Comparison of ENCODE assay signal across 8 mouse cellular contexts in genomic region chr1:195132070-195132469, GRCm38 (mm10). TPM values are rescaled to one million over a fixed set of nuclear protein-coding genes. Genes with fewer than 3 reads are reported as not detected.
DNase-seq lines count a peak whose midpoint lies in the region; ATAC-seq and TF ChIP-seq lines count a peak whose summit lies in the region.

No protein-coding gene starts in this region.

- peak overlapping the region; percentile 61 for H3K4me2 ChIP-seq in kidney, embryonic 15.5 days
- peak overlapping the region; percentile 56 for H3K4me2 ChIP-seq in forebrain, embryonic 12.5 days
- H3K4me2 ChIP-seq in kidney, postnatal 0 days (ENCODE audit: low read length) = peak overlapping the region; percentile 68
- H3K4me2 ChIP-seq in midbrain, embryonic 14.5 days (ENCODE audit: low read length) = peak overlapping the region; percentile 63

- peaks cover 8% of the 10 kb centered on the region for H3K4me1 ChIP-seq in kidney, embryonic 15.5 days
- peaks cover 5% of the 10 kb centered on the region for H3K4me1 ChIP-seq in forebrain, embryonic 12.5 days
- peaks cover 3% of the 10 kb centered on the region for H3K4me1 ChIP-seq in kidney, postnatal 0 days (replicated peaks; ENCODE audit: insufficient read depth, low read length)
- H3K4me1 ChIP-seq in midbrain, embryonic 14.5 days (ENCODE audit: control insufficient read depth, insufficient read depth, low read length) = 0 out of 2 replicates have a peak, but pooled peaks cover 7% of the 10 kb centered on the region

- DNase-seq in kidney, postnatal 25 days = no peak
- peak; percentile 61 for DNase-seq in kidney, postnatal 0 days (ENCODE audit: low spot score)
- peak; percentile 11 for DNase-seq in midbrain, embryonic 14.5 days
- DNase-seq in frontal cortex, postnatal 36 days (ENCODE audit: low spot score in 2 of 2) = no peak
- no peak for DNase-seq in frontal cortex, postnatal 14 days (ENCODE audit: low spot score in 2 of 2)
- DNase-seq in testis, postnatal 14 days (ENCODE audit: low spot score) = no peak

- no peaks in the 10 kb centered on the region for H3K27me3 ChIP-seq in kidney, embryonic 15.5 days
- no peaks in the 10 kb centered on the region for H3K27me3 ChIP-seq in forebrain, embryonic 12.5 days
- H3K27me3 ChIP-seq in kidney, postnatal 0 days (ENCODE audit: insufficient read depth, low read length) = no peaks in the 10 kb centered on the region
- H3K27me3 ChIP-seq in midbrain, embryonic 14.5 days (ENCODE audit: control insufficient read depth, insufficient read depth, low read length) = no peaks in the 10 kb centered on the region

- peak overlapping the region; percentile 63 for H3K4me3 ChIP-seq in kidney, embryonic 15.5 days (replicated peaks)
- H3K4me3 ChIP-seq in forebrain, embryonic 12.5 days (replicated peaks) = no peak overlapping the region
- H3K4me3 ChIP-seq in kidney, postnatal 0 days (replicated peaks; ENCODE audit: low read depth, low read length) = 0 out of 2 replicates have a peak overlapping the region, but pooled peaks have one; percentile 56
- H3K4me3 ChIP-seq in midbrain, embryonic 14.5 days (replicated peaks; ENCODE audit: low read depth, low read length) = peak overlapping the region; percentile 65

- H3K27ac ChIP-seq in kidney, embryonic 15.5 days = peak overlapping the region; percentile 97; the same call in 1 of the 2 replicates
- H3K27ac ChIP-seq in forebrain, embryonic 12.5 days = no peak overlapping the region
- H3K27ac ChIP-seq in kidney, postnatal 0 days = peak overlapping the region; percentile 99
- no peak overlapping the region for H3K27ac ChIP-seq in midbrain, embryonic 14.5 days (replicated peaks; ENCODE audit: low read depth, low read length)

- H3K9me3 ChIP-seq in kidney, embryonic 15.5 days (replicated peaks) = no peaks in the 10 kb centered on the region
- no peaks in the 10 kb centered on the region for H3K9me3 ChIP-seq in forebrain, embryonic 12.5 days
- H3K9me3 ChIP-seq in kidney, postnatal 0 days (replicated peaks; ENCODE audit: low read length) = no peaks in the 10 kb centered on the region
- no peaks in the 10 kb centered on the region for H3K9me3 ChIP-seq in midbrain, embryonic 14.5 days (ENCODE audit: control insufficient read depth, low read length)

- no peak for ATAC-seq in kidney, embryonic 15.5 days (replicated peaks; ENCODE audit: low FRiP score)
- ATAC-seq in forebrain, embryonic 12.5 days (ENCODE audit: low FRiP score) = no peak
- no peak for ATAC-seq in kidney, postnatal 0 days (replicated peaks; ENCODE audit: low FRiP score, low read depth)
- no peak for ATAC-seq in midbrain, embryonic 14.5 days (ENCODE audit: low FRiP score, low TSS enrichment)

- 51% methylated on average over 3 of the region's 3 CpGs for WGBS in kidney, embryonic 15.5 days
- WGBS in forebrain, embryonic 12.5 days = 65% methylated on average over 3 of the region's 3 CpGs
- WGBS in kidney, postnatal 0 days = 43% methylated on average over 3 of the region's 3 CpGs
- 64% methylated on average over 3 of the region's 3 CpGs for WGBS in midbrain, embryonic 14.5 days

- H3K36me3 ChIP-seq in kidney, embryonic 15.5 days = peaks cover 13% of the 10 kb centered on the region
- H3K36me3 ChIP-seq in forebrain, embryonic 12.5 days (replicated peaks) = peaks cover 3% of the 10 kb centered on the region; the same call in 1 of the 2 replicates
- 0 out of 2 replicates have a peak, but pooled peaks cover 4% of the 10 kb centered on the region for H3K36me3 ChIP-seq in kidney, postnatal 0 days (ENCODE audit: insufficient read depth, low read length)
- H3K36me3 ChIP-seq in midbrain, embryonic 14.5 days (ENCODE audit: control insufficient read depth, insufficient read depth, low read length) = no peaks in the 10 kb centered on the region

- no peak for TF ChIP-seq CTCF in kidney, postnatal 0 days (IDR thresholded peaks at IDR 0.05; ENCODE audit: low read depth)

- no peak overlapping the region for H3K9ac ChIP-seq in kidney, embryonic 15.5 days
- H3K9ac ChIP-seq in forebrain, embryonic 12.5 days = no peak overlapping the region
- H3K9ac ChIP-seq in kidney, postnatal 0 days (ENCODE audit: low read depth, low read length) = no peak overlapping the region
- peak overlapping the region; percentile 75; the same call in 1 of the 2 replicates for H3K9ac ChIP-seq in midbrain, embryonic 14.5 days (replicated peaks; ENCODE audit: low read length)

RNA-seq across cellular contexts. Expression of gene Cr1l, which starts 0.7 kb away (rescaled TPM):
- 71.7 and 78.9 TPM in 2 replicates for polyA plus RNA-seq in kidney, embryonic 15.5 days (2015; fragmentation: Nextera tagmentation; extraction: Ambion mirVana)
- polyA plus RNA-seq in forebrain, embryonic 12.5 days (2016; fragmentation: Nextera tagmentation; extraction: Ambion mirVana) = 35.6 and 40.5 TPM in 2 replicates
- 85.8 and 87.4 TPM in 2 replicates for polyA plus RNA-seq in kidney, postnatal 0 days (2015; fragmentation: Nextera tagmentation; extraction: Ambion mirVana)
- polyA plus RNA-seq in midbrain, embryonic 14.5 days (2014; fragmentation: Nextera tagmentation; extraction: Ambion mirVana) = 32.1 and 35.9 TPM in 2 replicates

RNA-seq across cellular contexts. Expression of gene Cd46, which starts 40.0 kb away (rescaled TPM):
- polyA plus RNA-seq in kidney, embryonic 15.5 days (2015; fragmentation: Nextera tagmentation; extraction: Ambion mirVana) = 0.76 and 1.1 TPM in 2 replicates
- 0.96 and 1.4 TPM in 2 replicates for polyA plus RNA-seq in forebrain, embryonic 12.5 days (2016; fragmentation: Nextera tagmentation; extraction: Ambion mirVana)
- polyA plus RNA-seq in kidney, postnatal 0 days (2015; fragmentation: Nextera tagmentation; extraction: Ambion mirVana) = 1.2 and 1.5 TPM in 2 replicates
- polyA plus RNA-seq in midbrain, embryonic 14.5 days (2014; fragmentation: Nextera tagmentation; extraction: Ambion mirVana) = 1.7 and 1.8 TPM in 2 replicates

RNA-seq across cellular contexts. Expression of gene Cr2, which starts 44.4 kb away (rescaled TPM):
- polyA plus RNA-seq in kidney, embryonic 15.5 days (2015; fragmentation: Nextera tagmentation; extraction: Ambion mirVana) = 1.6 and 2.3 TPM in 2 replicates
- polyA plus RNA-seq in forebrain, embryonic 12.5 days (2016; fragmentation: Nextera tagmentation; extraction: Ambion mirVana) = 0.42 and 0.67 TPM in 2 replicates
- polyA plus RNA-seq in kidney, postnatal 0 days (2015; fragmentation: Nextera tagmentation; extraction: Ambion mirVana) = 1.7 and 2.4 TPM in 2 replicates
- 0.31 and 0.64 TPM in 2 replicates for polyA plus RNA-seq in midbrain, embryonic 14.5 days (2014; fragmentation: Nextera tagmentation; extraction: Ambion mirVana)

Comparison
In these comparisons a context has a peak if more than half of its experiments do, and no peak if none do; other contexts are left out.
1. DNase-seq: peak in kidney, postnatal 0 days (single experiment) and midbrain, embryonic 14.5 days (single experiment); none in kidney, postnatal 25 days (0 of 2), frontal cortex, postnatal 36 days (0 of 2), frontal cortex, postnatal 14 days (0 of 2) and testis, postnatal 14 days (single experiment).
2. H3K27ac ChIP-seq: peak in kidney, embryonic 15.5 days (single experiment) and kidney, postnatal 0 days (single experiment); none in forebrain, embryonic 12.5 days (single experiment) and midbrain, embryonic 14.5 days (single experiment).
3. Peak in every context shown above with its lines, with median percentiles within 50 percentile points of each other: H3K4me2 ChIP-seq.